Mouse (Mus musculus) fibroblast of lung, adult 2 months (primary cell): Measurements from ENCODE around the gene Eif2s1.
A peak's percentile ranks its signal among the peaks of the same experiment; 100 is the strongest.

Source experiments
- DNase-seq: peaks from one replicate; pipeline ENCODE4 v3.0.0-alpha.2; 2011; ENCODE audit warnings: low read depth

Gene Eif2s1

DNA sequence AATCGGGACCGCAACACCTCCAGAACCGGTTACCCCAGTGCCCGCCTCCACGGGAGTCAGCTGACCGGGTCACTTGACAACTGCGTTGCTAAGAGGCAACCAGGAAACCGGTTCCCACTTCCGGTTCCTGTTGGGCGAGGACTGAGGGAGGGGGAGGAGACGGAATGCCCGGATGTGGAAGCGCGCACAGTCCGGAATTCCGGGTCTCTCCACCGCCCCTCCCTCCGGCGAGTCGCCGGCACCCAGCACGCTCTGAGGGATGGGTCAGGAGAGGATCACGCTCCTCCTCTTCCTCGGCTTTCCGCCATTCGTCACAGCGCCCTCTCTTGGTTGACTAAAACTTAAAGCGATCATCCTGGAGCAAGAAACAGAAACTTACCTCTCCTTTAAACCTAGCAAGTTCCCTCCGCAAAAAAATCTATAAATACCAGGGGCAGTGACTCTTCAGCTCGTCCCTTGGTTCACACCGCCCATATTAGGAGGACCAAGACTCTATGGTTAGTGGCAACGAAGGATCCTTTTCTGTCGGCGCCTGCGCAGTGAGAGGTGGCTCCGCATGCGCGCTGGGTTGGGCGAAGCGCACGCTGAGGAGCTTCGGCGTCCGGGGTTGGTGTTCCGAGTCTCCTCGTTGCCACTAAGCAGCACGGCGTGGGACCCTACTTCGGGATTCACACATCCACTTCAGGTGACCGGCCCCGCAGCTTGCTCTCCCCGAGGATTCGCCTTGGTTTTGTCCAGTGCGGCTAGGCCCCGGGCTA is at the start of gene Eif2s1, which contains the start of gene Atp6v1d:
Gene Eif2s1, plus strand, starts transcription at position 324 of the 758 bp plus-strand sequence.
Gene Atp6v1d, minus strand, starts transcription at position 143 of the 758 bp plus-strand sequence.
- DNase-seq, result peak; percentile 99

DNA sequence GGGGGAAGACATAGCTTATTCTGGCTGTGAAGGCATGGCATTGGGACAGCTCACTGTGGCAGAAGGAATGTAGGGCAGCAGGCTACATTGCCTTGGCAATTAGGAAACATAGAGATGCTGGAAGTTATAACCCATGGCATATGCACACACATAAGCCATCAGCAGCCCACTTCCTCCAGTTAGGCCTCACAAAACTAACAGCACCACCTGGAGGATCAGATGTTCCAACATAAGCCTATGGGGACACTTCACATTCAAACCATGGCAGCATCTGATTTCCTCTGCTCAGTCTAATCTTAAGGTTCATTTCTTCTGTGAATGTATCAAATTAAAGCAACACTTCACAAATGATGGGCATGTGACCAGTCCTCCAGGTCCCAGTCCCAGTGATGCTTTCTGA is 47.2 kb upstream of the Eif2s1 start:
- DNase-seq, result no peak

DNA sequence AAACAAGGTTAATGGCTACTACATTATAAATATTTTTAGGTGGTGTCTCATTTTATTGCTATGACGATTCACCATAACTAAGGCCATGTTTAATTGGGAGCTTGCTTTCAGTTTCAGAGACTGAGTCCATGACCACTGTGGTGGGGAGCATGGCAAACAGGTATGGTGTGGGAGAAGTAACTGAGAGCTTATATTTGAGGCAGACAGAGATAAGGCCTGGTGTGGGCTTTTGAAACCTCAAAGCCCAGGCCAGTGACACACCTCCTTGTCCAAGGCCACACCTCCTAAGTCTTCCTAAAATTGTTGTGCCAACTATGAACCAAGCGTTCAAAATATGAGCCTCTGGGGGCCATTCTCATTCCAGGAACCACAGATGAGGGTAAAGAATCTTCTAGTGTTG is 27.1 kb upstream of the Eif2s1 start:
- DNase-seq, result no peak

DNA sequence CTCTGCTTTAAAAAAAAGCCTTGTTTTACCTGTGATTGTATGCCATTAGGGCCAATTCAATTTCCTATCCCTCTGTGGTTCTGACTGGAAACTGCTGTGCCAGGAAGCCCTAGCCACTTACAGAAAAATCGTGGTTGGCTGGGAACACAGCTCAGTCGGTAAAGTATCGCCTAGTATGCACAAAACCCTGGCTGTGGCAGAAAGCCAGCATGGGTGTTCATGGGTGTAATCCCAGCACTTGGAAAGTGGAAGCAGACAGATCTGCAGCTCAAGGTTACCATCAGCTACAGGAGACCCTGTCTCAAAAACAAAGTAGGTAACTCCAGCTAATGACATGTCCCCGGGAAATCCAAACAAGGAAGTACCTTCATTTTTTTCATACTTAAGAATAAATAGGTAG is 21.7 kb upstream of the Eif2s1 start:
- no peak for DNase-seq

DNA sequence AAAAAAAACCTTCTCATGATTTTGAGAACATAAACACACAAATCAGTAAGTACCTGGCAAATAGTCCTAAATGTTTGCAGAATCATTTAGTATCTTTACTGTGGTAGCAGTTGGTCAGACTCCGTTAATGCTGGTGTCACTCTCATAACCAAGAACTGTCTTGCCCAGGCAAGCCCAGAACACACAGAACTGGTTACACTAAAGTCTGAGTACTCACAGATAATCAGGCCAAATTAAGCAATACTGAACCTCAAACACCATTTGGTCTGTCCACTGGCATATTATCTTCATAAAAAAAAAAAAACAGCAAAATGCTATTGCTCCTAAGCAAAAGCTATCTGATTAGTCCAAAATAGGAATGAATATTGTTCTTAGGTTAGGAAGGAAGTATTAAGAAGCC is 19.2 kb upstream of the Eif2s1 start:
- DNase-seq, result peak; percentile 8

DNA sequence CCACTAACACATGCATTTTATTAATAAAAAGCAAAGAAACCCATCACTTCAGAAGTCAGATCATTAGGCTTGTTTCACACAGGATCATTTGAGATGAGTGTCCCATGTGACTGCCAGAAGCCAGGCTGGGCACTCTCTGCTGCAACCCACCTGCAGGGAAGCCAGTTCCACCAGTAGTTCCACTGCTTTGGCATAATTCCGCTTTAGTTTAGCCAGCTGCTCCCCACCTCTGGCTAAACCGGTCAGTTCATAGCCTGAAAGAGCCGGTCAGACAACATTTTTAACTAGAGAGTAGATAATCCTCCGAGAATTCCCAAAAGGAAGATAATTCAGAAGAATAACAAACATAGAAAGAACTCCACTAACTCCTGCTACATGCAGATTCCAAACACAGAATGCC is 13.4 kb upstream of the Eif2s1 start:
- DNase-seq, result no peak

DNA sequence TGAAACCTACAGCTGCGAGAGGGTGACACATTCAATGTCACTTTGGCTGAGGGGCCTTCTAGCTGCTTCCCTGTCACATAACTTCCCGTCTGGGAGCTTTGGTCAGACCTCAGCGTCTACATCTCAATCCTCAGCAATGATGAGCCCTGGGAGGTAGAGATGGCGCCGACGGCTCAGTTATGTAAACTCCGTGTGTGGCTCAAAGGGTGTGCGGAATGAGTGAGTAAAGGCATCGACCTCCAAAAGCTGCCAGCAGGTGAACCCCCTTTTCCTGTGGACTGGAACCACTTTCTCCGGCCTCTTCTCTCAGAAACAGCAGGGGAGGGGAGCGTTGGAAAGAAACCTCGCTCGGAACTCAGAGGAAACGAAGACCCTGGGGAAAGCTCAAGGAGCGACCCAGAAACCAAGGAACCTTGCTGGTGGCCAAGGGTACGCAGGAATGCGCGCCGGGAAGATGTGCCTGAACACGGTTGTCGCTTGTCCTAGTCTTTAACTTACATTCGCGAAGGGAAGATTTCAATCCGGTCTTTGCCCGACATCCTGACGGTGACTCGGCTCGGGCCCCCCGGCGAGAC is 611 bp upstream of the Eif2s1 start:
- peak; percentile 13 for DNase-seq

DNA sequence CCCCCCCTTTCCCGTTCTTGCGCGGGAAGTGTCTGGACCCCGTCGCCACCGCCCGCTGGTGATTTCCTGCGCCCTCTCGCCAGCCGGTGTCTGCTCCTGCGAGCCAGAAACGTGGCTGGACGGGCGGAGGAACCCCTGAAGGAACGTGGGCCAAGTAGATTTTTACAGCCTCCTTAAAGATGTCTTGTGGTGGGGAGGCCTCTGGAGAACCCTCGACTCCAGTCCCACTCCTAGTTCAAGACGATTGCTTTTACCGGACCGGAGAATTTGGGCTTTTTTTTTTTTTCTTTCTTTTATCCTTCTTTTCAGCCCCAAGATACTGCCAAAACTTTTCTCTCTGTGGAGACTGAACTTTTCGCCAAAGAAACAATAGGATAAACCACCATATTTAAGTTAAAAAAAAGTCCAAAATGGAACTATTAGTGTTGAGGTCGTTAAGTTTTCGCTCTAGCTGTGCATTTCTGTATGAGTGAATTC is 673 bp downstream of the Eif2s1 start:
- no peak for DNase-seq

DNA sequence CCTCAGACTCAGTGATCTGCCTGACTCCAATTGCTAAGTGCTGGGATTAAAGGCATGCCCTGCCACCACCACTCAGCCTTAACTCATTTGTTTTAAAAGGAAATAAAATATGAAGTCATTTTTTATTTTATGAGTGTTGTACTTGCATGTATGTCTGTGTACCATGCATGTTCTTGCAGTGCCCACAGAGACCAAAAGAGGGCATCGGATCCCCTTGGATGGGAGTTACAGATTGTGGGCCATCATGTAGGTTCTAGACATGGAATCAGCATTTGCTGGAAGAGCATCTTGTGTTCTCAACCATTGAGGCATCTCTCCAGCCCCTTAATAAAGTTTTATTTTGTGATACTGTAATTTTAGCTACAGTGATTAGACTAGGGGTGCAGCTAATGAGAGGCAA is 3.8 kb downstream of the Eif2s1 start:
- no peak for DNase-seq

DNA sequence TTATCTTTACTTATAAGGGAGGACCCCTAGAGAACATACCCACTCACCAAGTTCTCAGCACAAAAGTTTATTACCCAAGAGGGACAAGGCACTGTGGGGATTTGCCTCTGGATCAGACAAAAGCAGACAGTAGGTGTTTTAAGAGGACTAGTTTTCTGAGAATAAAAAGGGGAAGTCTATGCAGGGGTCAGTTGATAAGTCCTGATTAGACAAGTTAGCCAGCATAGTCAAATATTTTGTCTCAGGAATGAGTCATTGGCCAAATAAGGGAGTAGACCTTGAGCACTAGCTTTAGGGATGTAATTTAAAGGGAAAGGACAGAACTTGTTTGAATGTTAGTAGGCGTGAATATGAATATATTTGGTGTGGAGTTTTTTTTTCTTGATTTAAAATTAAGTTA is 6.5 kb downstream of the Eif2s1 start:
- DNase-seq, result no peak

DNA sequence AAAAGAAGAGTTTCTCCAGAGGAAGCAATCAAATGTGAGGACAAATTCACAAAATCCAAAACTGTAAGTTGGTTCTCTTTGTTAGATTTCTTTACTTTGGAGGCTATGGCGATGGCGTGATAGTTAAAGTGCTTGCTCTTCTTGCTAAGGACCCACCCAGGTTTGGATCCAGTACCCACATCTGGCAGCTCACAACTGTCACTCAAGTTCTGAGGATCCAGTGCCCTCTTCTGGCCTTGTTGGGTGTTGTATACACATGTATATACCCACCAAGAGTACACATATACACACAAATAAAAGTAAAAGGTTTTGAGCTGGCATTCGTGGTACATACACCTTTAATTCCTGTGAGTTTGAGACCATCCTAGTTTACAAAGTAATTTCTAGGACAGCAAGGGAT is 13.0 kb downstream of the Eif2s1 start:
- no peak for DNase-seq

DNA sequence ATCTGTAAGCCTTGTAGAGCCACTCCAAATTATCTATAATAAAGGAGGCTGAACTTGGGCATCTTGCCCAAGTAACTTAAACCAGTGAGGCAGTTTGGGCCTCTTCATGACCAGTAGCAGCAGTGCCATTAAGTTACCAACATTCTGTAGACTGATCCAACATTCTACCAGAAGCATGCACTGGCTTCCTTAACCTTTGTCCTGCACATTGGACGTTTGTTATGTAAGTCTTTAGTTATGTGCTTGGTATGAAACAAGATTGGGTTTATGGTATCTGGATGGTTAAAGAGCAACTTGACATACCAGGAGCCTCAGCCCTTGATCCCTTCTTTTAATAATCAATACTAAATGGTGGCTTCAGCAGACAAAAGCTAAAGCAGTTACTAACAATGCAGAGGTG is 28.4 kb downstream of the Eif2s1 start:
- DNase-seq, result no peak

DNA sequence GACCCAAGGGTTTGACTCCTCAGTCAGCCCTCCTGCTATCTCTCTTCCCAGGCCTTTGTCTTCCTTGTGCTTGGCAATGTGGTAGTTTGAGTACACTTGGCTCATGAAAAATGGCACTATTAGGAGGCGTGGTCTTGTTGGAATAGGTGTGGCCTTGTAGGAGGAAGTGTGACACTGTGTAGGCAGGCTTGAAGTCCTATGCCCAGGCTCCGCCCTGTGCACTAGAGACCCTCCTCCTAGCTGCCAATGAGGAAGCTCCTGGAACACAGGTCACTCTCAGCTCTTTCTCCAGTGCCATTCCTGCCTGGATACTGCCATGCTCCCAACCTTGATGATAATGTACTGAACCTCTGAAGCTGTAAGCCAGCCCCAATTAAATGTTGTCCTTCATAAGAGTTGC is 29.5 kb downstream of the Eif2s1 start:
- DNase-seq, result no peak

DNA sequence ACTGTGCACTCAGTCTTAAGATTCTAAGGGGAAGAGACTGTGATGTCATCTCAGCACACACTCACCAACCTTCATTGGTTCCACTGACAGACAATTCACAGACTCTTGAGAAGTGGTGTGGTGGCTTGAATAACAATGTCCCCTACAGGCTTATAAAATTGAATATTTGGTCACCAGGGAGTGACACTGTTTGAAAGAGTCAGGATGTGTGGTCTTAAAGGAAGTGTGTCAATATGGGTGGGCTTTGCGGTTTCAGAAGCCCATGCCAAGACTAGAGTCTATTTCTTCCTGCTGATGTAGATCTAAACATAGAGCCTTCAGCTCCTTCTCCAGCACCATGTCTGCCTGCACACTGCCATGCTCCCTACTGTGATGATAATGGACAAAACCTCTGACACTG is 36.2 kb downstream of the Eif2s1 start:
- DNase-seq, result no peak

DNA sequence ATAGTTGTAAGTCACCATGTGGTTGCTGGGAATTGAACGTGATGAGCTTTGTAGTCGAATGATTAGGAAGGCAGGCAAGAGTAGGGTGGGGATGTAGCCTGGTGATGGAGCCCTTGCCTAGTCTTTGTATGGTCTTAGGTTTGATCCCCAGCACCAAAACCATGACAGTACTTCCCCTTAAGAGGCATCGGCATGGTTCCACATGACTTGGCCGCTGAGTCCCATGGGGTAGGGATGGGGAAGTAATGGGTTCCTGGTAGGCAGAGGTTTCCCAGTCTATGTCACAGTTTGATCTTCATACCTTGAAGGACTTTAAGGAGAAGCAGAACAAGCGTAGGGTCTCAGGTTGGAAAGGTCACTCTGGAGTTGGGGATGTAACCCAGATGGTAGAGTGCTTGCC is 39.8 kb downstream of the Eif2s1 start:
- DNase-seq, result no peak

DNA sequence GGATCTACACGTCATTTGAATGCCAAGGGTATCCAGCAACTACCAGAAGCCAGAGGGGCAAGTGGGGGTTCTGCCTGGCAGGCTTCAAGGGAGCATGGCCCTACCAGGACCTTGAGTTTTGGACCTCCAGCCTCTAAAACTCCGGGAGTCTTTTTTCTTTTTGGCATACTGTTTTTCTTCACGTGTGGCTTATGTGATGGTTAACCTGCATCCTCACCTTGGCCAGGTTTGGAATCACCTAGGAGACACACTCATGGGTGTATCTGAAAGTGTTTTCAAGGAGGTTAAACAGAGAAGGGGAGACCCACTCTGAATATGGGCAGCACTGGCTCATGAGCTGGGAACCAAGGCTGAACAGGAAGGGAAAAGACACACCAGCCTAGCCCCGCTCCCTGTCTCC is 41.7 kb downstream of the Eif2s1 start:
- DNase-seq, result no peak

DNA sequence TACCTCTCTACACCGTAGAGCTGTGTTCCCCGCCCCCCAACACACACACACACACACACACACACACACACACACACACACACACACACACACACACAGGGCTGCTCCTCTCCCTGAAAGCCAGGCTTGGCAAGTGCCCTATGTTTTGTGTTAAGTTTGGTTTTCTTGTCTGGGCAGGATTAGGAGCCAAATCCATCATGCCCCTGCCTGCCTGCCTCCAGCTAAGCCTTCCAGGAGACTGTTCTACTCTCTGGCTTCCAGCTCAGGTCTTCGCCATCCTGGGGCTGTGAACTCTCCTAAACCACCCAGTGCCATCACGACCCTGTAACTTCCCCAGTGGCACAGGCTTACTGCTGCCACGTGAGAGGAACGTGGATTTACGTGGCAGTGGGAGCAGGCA is 42.9 kb downstream of the Eif2s1 start:
- no peak for DNase-seq

DNA sequence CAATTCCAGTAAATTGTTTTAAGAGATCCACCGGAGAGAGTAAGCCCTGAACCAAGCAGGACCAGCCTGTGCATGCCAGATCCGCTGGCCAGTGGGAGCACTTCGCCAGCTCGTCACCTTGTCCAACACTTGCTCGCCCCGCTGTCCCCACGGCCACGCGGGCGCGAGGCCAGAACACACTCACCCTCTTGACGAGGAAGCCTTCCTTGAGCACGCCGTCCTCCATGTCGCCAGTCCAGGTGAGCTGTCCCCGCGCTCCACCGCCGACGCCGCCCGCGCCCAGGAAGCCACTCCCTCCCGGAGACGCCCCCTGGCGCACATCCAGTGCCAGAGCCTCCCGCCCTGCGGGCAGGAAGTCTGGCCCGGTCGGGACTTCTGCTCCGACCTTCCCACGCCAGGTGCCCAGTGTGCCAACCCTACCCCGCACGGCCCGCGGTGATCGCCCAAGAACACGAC is 45.1 kb downstream of the Eif2s1 start, which contains the start of gene Plek2:
Gene Plek2, minus strand, starts transcription at position 258 of the 456 bp plus-strand sequence.
- DNase-seq, result no peak

DNA sequence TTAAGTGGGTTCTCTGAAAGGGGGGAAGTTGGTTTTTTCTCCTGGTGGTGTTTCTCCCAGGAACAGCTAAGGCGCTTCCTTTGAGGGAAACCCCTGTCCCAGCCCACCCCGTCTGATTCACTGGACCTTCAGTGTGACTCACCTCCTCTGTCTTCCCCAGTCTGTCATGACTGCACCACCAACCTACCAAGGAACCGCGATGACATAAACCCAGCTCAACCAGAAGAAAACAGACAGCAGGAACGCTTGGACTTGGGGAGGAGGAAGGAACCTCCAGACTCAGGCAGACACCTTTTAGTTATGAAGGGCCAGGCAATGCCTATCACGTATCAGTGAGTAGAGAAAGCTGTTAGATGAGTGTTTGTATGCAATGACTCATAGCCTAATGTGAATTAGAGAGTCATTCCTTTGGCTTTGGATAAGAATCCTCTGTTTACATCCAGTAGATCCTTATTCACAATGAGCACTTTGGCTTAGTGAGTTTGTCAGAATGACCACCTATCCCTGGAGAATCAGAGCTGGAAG is 46.5 kb downstream of the Eif2s1 start:
- no peak for DNase-seq

DNA sequence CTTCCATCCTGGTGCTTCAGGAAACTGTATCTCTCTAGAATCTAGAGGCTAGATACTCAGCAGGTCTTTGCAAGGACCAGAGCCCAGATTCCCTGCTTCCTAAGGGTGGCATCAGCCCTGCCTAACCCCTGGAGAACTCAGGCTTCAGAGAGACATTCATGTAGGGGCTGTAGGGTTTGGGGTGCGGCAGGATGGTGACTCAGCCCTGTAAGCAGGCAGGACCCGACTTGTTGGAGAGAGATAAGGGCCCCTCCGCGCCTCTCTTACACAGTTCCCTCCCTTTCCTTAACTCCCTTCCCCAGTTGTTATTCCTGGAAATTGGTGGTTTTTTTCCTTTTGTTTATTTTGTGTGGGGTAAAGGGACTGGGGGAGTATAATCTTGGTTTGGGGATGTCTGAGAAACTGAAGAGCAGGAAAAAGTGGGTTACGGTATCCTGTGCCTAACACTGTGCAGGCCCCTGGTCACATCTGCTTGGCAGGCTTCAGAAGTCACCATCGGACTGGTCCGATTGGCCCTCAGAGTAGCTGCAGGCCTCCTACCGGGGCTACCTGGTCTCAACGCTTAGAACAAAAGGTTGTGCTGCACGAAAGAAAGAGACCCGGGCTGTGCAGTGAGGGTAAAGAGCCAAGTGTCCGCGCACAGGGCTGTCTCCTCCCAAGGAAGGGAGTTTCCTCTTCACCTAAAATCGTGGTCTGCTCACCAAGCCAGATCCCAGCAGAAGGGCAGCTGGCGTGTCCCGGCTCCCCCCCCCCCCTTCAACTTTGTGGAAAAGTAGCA is 49.3 kb downstream of the Eif2s1 start:
- DNase-seq, result no peak

DNA sequence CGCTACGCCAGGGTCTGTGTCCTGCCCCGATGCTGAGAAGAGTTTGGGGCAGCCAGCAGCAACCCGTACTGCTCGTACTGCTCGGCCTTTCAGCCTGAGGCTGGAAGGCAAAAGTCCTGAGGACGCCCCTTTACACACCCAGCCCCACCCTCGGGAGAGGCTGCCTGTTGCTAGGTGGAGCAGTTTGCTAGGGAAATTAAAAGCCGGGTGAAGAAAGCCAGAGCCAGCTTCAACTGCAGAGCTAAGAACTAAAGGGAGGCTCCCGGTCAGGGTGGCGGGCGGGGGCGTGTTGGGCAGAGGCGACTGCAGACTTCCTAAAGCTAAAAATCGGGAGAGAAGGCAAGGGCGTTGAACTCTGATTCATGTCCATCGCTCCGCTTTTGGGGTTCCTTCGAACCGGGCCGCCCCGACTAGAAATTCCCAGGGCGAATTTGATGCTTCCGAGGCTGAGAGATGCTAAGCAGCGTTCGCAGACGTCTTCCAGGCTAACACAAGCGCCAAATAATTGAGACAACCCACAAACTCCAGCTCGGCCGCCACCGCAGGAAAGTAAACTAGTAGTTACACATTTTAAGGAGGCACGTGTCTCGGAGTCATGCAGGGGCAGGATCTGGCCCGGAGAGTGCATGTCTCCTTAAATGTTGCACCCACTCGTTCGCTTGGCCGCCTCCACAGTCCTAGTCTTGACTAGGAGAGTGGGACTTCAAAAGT is 50.2 kb downstream of the Eif2s1 start:
- no peak for DNase-seq

DNA sequence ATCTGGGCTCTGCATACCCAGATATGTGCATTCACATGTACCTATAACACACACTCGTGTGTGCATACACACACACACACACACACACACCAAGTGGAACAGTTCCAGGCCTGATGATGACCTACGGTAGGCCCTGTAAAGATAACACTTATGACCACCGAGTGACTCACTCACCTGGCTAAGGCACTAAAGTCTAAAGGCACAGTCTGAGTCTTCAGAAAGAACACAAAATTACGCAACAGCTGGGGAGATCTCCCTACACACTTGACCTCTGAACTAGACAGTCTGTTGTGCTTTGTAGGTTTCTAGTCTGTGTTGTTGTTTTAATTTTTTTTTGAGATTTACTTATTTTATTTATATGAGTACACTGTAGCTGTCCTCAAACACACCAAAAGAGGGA is 52.8 kb downstream of the Eif2s1 start:
- DNase-seq, result no peak
